Mouse (Mus musculus) ES-Bruce4 (cell line): ENCODE measurements around the gene Tnxb. TPM values are rescaled to one million over a fixed set of nuclear protein-coding genes. Genes with fewer than 3 reads are reported as not detected.
"Not testable (repeated sequence)": the region's sequence is repeated elsewhere in the genome, so short reads cannot be mapped to it uniquely, and the experiment has no call there.

ENCODE experiments used
- H3K27ac ChIP-seq: 2 replicates; pipeline ENCODE4 v1.5.1; 2012; ENCODE audit warnings: low read length, inconsistent platforms; ENCODE audit not compliant: insufficient read depth
- H3K27me3 ChIP-seq: 2 replicates; pipeline ENCODE4 v1.6.1; 2012; ENCODE audit warnings: mild to moderate bottlenecking, low read length, inconsistent platforms; ENCODE audit not compliant: control insufficient read depth, poor library complexity, insufficient read depth, severe bottlenecking
- H3K36me3 ChIP-seq: 2 replicates; pipeline ENCODE4 v1.6.1; 2012; ENCODE audit warnings: inconsistent platforms, mild to moderate bottlenecking, low read length, moderate library complexity; ENCODE audit not compliant: control insufficient read depth, poor library complexity, insufficient read depth, severe bottlenecking
- H3K4me1 ChIP-seq: one replicate; pipeline ENCODE4 v1.8.1; 2011; ENCODE audit warnings: low read length; ENCODE audit not compliant: control insufficient read depth, insufficient read depth
- H3K4me3 ChIP-seq: 2 replicates; pipeline ENCODE4 v1.5.1; 2011; ENCODE audit warnings: low read depth, mild to moderate bottlenecking, low read length
- H3K9ac ChIP-seq: 2 replicates; pipeline ENCODE4 v1.6.1; 2012; ENCODE audit warnings: low read depth, mild to moderate bottlenecking, inconsistent platforms; ENCODE audit not compliant: poor library complexity, severe bottlenecking
- H3K9me3 ChIP-seq: replicated peaks from 2 replicates; pipeline ENCODE4 v1.6.1; 2012; ENCODE audit warnings: mild to moderate bottlenecking, low read length, inconsistent platforms; ENCODE audit not compliant: control insufficient read depth, poor library complexity, insufficient read depth, severe bottlenecking
- CTCF ChIP-seq: IDR thresholded peaks from one replicate; pipeline ENCODE4 v1.8.1; 2011; ENCODE audit warnings: low read depth, low read length
- EP300 ChIP-seq: IDR thresholded peaks from 2 replicates; pipeline ENCODE4 v1.6.1; 2011; ENCODE audit warnings: low read depth, low read length; ENCODE audit not compliant: insufficient read depth
- POLR2A ChIP-seq: IDR thresholded peaks from one replicate; pipeline ENCODE4 v1.8.1; 2011; ENCODE audit warnings: low read length; ENCODE audit not compliant: insufficient read depth
- polyA plus RNA-seq: library from polyadenylated mRNA; stranded (reverse); fragments of >200 nt; gene quantifications from 2 replicates; pipeline ENCODE4 v1.2.4, GENCODE M21; 2011; ENCODE audit warnings: low read depth; ENCODE audit not compliant: missing spikeins, insufficient read depth, insufficient read length

The Tnxb gene
- polyA plus RNA-seq, 1 experiment: 0.13 TPM

- H3K9ac ChIP-seq, H3K36me3 ChIP-seq, H3K9me3 ChIP-seq: not testable (repeated sequence)
Measured at GRCm38 (mm10) chr17:34715451-34715850, 45.1 kb downstream of the Tnxb start.

DNA sequence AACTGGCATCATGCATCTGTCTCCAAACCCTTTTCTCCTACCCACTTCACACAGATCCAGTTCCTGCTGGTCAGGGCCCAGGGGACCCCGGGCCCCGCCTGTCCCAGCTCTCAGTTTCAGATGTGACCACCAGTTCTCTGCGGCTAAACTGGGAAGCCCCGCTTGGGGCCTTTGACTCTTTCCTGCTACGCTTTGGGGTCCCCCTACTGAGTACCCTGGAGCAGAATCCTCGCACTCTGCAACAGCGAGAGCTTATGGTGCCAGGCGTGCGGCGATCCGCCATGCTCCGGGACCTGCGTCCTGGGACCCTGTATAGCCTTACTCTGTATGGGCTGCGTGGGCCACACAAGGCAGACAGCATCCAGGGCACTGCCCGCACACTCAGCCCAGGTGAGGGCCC lies 45.9 kb downstream of the Tnxb start:
- H3K27ac ChIP-seq: no peak overlapping the region
- H3K27me3 ChIP-seq: no peaks in the 10 kb centered on the region
- H3K4me3 ChIP-seq: peak overlapping the region; percentile 27
- H3K36me3 ChIP-seq: no peaks in the 10 kb centered on the region
- H3K4me1 ChIP-seq: no peaks in the 10 kb centered on the region
- H3K9ac ChIP-seq: no peak overlapping the region
- no peaks in the 10 kb centered on the region for H3K9me3 ChIP-seq
- TF ChIP-seq CTCF (no peak), POLR2A (no peak), EP300 (no peak)

More at GRCm38 (mm10) chr17:34715451-34715850, 45.1 kb downstream of the Tnxb start:
- not testable (repeated sequence) for H3K4me3 ChIP-seq, H3K27ac ChIP-seq, H3K4me1 ChIP-seq, H3K27me3 ChIP-seq

GRCm38 (mm10) chr17:34717401-34717800 lies 47.1 kb downstream of the Tnxb start:
- Histone ChIP-seq H3K9ac (no peak overlapping the region), H3K36me3 (no peaks in the 10 kb centered on the region), H3K9me3 (no peaks in the 10 kb centered on the region), H3K4me1 (no peaks in the 10 kb centered on the region), H3K27ac (no peak overlapping the region), H3K4me3 (no peak overlapping the region), H3K27me3 (no peaks in the 10 kb centered on the region)
- TF ChIP-seq POLR2A: no peak
- no peak for TF ChIP-seq EP300
- TF ChIP-seq CTCF: no peak

GRCm38 (mm10) chr17:34719886-34720285 lies 49.6 kb downstream of the Tnxb start:
- H3K9ac ChIP-seq, H3K27me3 ChIP-seq, H3K36me3 ChIP-seq, H3K4me1 ChIP-seq, H3K27ac ChIP-seq, H3K9me3 ChIP-seq, H3K4me3 ChIP-seq: not testable (repeated sequence)

- H3K4me1 ChIP-seq, H3K9me3 ChIP-seq, H3K9ac ChIP-seq, H3K36me3 ChIP-seq, H3K4me3 ChIP-seq, H3K27me3 ChIP-seq, H3K27ac ChIP-seq: not testable (repeated sequence)
Measured at GRCm38 (mm10) chr17:34722238-34722637, 51.9 kb downstream of the Tnxb start.

- Histone ChIP-seq H3K27ac (no peak overlapping the region), H3K4me3 (no peak overlapping the region), H3K9me3 (no peaks in the 10 kb centered on the region), H3K36me3 (no peaks in the 10 kb centered on the region), H3K4me1 (no peaks in the 10 kb centered on the region), H3K9ac (no peak overlapping the region), H3K27me3 (no peaks in the 10 kb centered on the region)
- TF ChIP-seq CTCF: peak; percentile 41
- no peak for TF ChIP-seq POLR2A
- TF ChIP-seq EP300: no peak
Measured at GRCm38 (mm10) chr17:34723066-34723465, 52.7 kb downstream of the Tnxb start.

- H3K4me1 ChIP-seq: no peaks in the 10 kb centered on the region
- H3K9me3 ChIP-seq: no peaks in the 10 kb centered on the region
- no peak overlapping the region for H3K27ac ChIP-seq
- H3K27me3 ChIP-seq: no peaks in the 10 kb centered on the region
- no peaks in the 10 kb centered on the region for H3K36me3 ChIP-seq
- no peak for TF ChIP-seq POLR2A
- TF ChIP-seq CTCF: no peak
- no peak for TF ChIP-seq EP300
- no peak overlapping the region for H3K9ac ChIP-seq
- no peak overlapping the region for H3K4me3 ChIP-seq
Measured at GRCm38 (mm10) chr17:34727887-34728286, 57.6 kb downstream of the Tnxb start.

DNA sequence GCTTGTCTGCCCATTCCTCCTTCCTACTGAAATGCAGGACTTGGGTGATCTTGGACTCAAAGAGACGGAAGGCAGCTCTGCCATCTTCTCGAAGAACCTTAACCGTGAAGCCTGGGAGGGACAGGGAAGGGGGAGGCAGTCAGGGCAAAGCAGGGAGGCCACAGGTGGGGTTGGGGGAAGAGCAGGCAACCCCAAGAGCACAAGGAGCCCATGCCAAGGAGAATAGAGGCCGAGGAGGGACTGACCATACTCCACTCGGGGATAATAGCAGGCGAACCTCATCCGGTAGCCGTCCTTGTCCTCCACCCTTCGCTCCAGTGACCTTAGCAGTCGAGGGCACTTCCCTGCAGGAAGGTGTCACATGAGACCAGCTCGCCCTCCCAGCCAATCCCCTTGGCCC lies 58.8 kb downstream of the Tnxb start:
- H3K9me3 ChIP-seq, H3K36me3 ChIP-seq, H3K9ac ChIP-seq, H3K27ac ChIP-seq, H3K27me3 ChIP-seq, H3K4me1 ChIP-seq, H3K4me3 ChIP-seq: not testable (repeated sequence)

- H3K4me1 ChIP-seq, H3K36me3 ChIP-seq, H3K9me3 ChIP-seq, H3K9ac ChIP-seq, H3K4me3 ChIP-seq, H3K27ac ChIP-seq, H3K27me3 ChIP-seq: not testable (repeated sequence)
Measured at GRCm38 (mm10) chr17:34729779-34730553, 59.6 kb downstream of the Tnxb start.
